Mouse (Mus musculus) ES-Bruce4 (cell line): ENCODE results near the gene Tmem231. TPM values are rescaled to one million over a fixed set of nuclear protein-coding genes. Genes with fewer than 3 reads are reported as not detected.
A peak's percentile ranks its signal among the peaks of the same experiment; 100 is the strongest.

Source experiments
- H3K27ac ChIP-seq: 2 replicates; pipeline ENCODE4 v1.5.1; 2012; ENCODE audit warnings: low read length, inconsistent platforms; ENCODE audit not compliant: insufficient read depth
- H3K27me3 ChIP-seq: 2 replicates; pipeline ENCODE4 v1.6.1; 2012; ENCODE audit warnings: mild to moderate bottlenecking, low read length, inconsistent platforms; ENCODE audit not compliant: control insufficient read depth, poor library complexity, insufficient read depth, severe bottlenecking
- H3K36me3 ChIP-seq: 2 replicates; pipeline ENCODE4 v1.6.1; 2012; ENCODE audit warnings: inconsistent platforms, mild to moderate bottlenecking, low read length, moderate library complexity; ENCODE audit not compliant: control insufficient read depth, poor library complexity, insufficient read depth, severe bottlenecking
- H3K4me1 ChIP-seq: one replicate; pipeline ENCODE4 v1.8.1; 2011; ENCODE audit warnings: low read length; ENCODE audit not compliant: control insufficient read depth, insufficient read depth
- H3K4me3 ChIP-seq: 2 replicates; pipeline ENCODE4 v1.5.1; 2011; ENCODE audit warnings: low read depth, mild to moderate bottlenecking, low read length
- H3K9ac ChIP-seq: 2 replicates; pipeline ENCODE4 v1.6.1; 2012; ENCODE audit warnings: low read depth, mild to moderate bottlenecking, inconsistent platforms; ENCODE audit not compliant: poor library complexity, severe bottlenecking
- H3K9me3 ChIP-seq: replicated peaks from 2 replicates; pipeline ENCODE4 v1.6.1; 2012; ENCODE audit warnings: mild to moderate bottlenecking, low read length, inconsistent platforms; ENCODE audit not compliant: control insufficient read depth, poor library complexity, insufficient read depth, severe bottlenecking
- CTCF ChIP-seq: IDR thresholded peaks from one replicate; pipeline ENCODE4 v1.8.1; 2011; ENCODE audit warnings: low read depth, low read length
- EP300 ChIP-seq: IDR thresholded peaks from 2 replicates; pipeline ENCODE4 v1.6.1; 2011; ENCODE audit warnings: low read depth, low read length; ENCODE audit not compliant: insufficient read depth
- POLR2A ChIP-seq: IDR thresholded peaks from one replicate; pipeline ENCODE4 v1.8.1; 2011; ENCODE audit warnings: low read length; ENCODE audit not compliant: insufficient read depth
- polyA plus RNA-seq: library from polyadenylated mRNA; stranded (reverse); fragments of >200 nt; gene quantifications from 2 replicates; pipeline ENCODE4 v1.2.4, GENCODE M21; 2011; ENCODE audit warnings: low read depth; ENCODE audit not compliant: missing spikeins, insufficient read depth, insufficient read length

Tmem231 gene
- polyA plus RNA-seq, 1 experiment = 18.2 TPM

GRCm38 (mm10) chr8:111920971-111921370, 12.7 kb downstream of the Tmem231 start:
- Histone ChIP-seq H3K9me3 (no peaks in the 10 kb centered on the region), H3K4me1 (peaks cover 2% of the 10 kb centered on the region), H3K27ac (peak overlapping the region; percentile 26; the same call in 1 of the 2 replicates), H3K9ac (no peak overlapping the region), H3K36me3 (peaks cover 11% of the 10 kb centered on the region), H3K27me3 (no peaks in the 10 kb centered on the region), H3K4me3 (no peak overlapping the region)
- TF ChIP-seq EP300 (no peak), CTCF (no peak), POLR2A (no peak)

- TF ChIP-seq CTCF (peak; percentile 82), POLR2A (no peak), EP300 (no peak)
- H3K4me3 ChIP-seq = no peak overlapping the region
- H3K36me3 ChIP-seq = peaks cover 11% of the 10 kb centered on the region
- no peaks in the 10 kb centered on the region for H3K4me1 ChIP-seq
- no peak overlapping the region for H3K27ac ChIP-seq
- no peaks in the 10 kb centered on the region for H3K27me3 ChIP-seq
- no peak overlapping the region for H3K9ac ChIP-seq
- H3K9me3 ChIP-seq = no peaks in the 10 kb centered on the region
Measured at GRCm38 (mm10) chr8:111919663-111920062, 14.0 kb downstream of the Tmem231 start.

- Histone ChIP-seq H3K9me3 (no peaks in the 10 kb centered on the region), H3K27ac (no peak overlapping the region), H3K4me1 (no peaks in the 10 kb centered on the region), H3K36me3 (peaks cover 4% of the 10 kb centered on the region), H3K4me3 (no peak overlapping the region), H3K27me3 (no peaks in the 10 kb centered on the region), H3K9ac (no peak overlapping the region)
- TF ChIP-seq CTCF (peak; percentile 52), POLR2A (no peak), EP300 (no peak)
Measured at GRCm38 (mm10) chr8:111912860-111913432, 20.7 kb downstream of the Tmem231 start.

- TF ChIP-seq EP300 (no peak), CTCF (no peak), POLR2A (no peak)
- H3K27me3 ChIP-seq = no peaks in the 10 kb centered on the region
Measured at GRCm38 (mm10) chr8:111911572-111911971, 22.1 kb downstream of the Tmem231 start.

GRCm38 (mm10) chr8:111909621-111910450, 23.8 kb downstream of the Tmem231 start, which contains the start of gene Chst5:
Gene Chst5 (minus strand): TSS chr8:111910447.
- TF ChIP-seq POLR2A (no peak), EP300 (0 out of 2 replicates have a peak, but pooled peaks have one; percentile 14), CTCF (no peak)
- Histone ChIP-seq H3K36me3 (no peaks in the 10 kb centered on the region), H3K4me3 (peak within 1 kb of the TSS; percentile 56), H3K4me1 (no peaks in the 10 kb centered on the region), H3K9me3 (no peaks in the 10 kb centered on the region), H3K27ac (no peak within 1 kb of the TSS), H3K9ac (peak within 1 kb of the TSS; percentile 70), H3K27me3 (no peaks in the 10 kb centered on the region)

More at GRCm38 (mm10) chr8:111911572-111911971, 22.1 kb downstream of the Tmem231 start:
- Histone ChIP-seq H3K36me3 (peaks cover under 1% of the 10 kb centered on the region), H3K9me3 (no peaks in the 10 kb centered on the region), H3K9ac (no peak overlapping the region), H3K27ac (no peak overlapping the region), H3K4me3 (no peak overlapping the region), H3K4me1 (no peaks in the 10 kb centered on the region)

- Histone ChIP-seq H3K27ac (no peak overlapping the region), H3K27me3 (no peaks in the 10 kb centered on the region), H3K4me3 (no peak overlapping the region), H3K36me3 (no peaks in the 10 kb centered on the region), H3K9me3 (no peaks in the 10 kb centered on the region), H3K9ac (no peak overlapping the region), H3K4me1 (no peaks in the 10 kb centered on the region)
- TF ChIP-seq EP300 = no peak
- TF ChIP-seq CTCF = no peak
- no peak for TF ChIP-seq POLR2A
Measured at GRCm38 (mm10) chr8:111905500-111906121, 28.1 kb downstream of the Tmem231 start.
